Mouse (Mus musculus): Measurements from ENCODE around the gene Ggta1.
"Not testable (repeated sequence)": the region's sequence is repeated elsewhere in the genome, so short reads cannot be mapped to it uniquely, and the experiment has no call there.

Gene Ggta1

DNA sequence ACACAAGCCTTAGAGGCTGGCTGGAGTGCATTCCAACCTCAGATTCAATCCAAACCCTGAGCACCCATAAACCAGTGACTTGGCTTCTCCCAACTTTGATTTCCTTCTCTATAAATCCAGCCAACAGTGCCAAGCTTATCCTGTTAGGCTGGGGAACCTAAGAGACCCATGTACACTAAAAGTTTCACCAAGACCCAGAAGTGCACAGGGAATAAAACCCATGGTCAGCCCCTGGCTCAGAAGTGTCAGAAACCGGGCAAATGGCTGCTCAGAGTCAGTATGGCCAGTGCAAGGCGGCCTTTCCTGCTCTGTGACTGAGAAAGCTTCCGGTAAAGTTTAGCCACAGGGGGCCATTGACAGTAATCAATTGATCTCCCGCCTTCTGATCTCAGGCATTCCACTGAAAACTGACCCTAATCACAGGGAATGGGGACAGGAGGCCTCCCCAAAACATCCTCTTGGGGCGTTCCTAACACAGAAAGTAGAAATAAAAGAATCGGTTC is 2.6 kb downstream of the Ggta1 start:
- DNase-seq (ENCODE audit: low spot score): no peak

DNA sequence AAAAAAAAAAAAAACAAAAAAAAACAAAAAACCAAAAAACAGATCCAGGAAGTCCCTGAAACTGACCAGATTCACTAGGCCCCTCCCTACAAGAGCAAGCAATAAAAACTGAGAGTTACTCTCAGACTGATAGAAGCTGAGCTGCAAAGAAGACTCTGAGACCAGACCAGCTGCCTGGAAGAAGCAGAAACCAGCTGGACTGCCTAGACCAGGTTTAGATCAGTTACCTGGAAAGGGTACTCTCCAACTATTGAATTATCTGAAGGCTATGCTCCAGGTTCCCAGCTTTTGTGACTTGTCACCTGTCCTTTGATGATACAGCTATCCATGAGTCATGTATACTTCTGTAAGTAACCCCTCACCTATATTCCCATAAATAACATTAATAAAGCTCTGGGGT is 3.7 kb downstream of the Ggta1 start:
- no peak for DNase-seq (ENCODE audit: low spot score)

DNA sequence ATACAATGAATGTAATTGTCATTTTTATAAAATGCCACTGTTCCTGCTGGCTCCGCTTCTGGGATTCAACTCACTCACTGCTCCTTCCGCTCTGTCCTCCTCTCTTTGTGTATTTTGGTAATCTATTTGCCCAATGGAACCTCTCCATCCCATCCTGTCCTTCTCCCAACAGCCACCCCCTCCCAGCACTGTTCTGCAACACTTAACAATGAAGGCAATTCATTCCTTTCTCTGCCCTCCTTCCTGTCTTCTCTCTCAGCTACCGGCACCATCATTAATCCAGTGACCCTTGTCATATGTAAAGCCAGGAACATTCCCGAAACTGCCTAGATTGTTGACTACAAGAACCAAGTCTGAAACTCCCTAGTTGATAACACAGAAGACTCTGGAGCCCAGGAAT is 4.6 kb downstream of the Ggta1 start:
- no peak for DNase-seq (ENCODE audit: low spot score)

DNA sequence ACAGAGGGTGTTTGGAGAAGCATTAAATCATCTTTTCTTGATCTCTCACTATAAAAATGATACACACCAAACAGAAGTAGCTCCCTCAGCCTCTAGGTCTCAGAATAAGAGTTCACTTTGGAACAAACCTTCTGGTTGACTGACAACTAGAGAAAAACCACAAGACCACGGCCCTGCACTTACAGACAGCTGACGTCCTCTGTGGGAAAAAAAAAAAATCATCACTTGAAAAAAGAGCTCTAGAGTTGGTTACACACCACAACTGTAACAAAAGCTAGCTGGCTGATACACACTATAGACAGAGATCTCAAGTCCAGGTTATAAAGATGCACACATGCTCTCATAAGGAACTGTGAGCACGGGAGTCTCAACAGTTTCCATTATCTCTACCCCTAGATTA is 9.3 kb downstream of the Ggta1 start:
- peak; percentile 80 for DNase-seq (ENCODE audit: low spot score)

DNA sequence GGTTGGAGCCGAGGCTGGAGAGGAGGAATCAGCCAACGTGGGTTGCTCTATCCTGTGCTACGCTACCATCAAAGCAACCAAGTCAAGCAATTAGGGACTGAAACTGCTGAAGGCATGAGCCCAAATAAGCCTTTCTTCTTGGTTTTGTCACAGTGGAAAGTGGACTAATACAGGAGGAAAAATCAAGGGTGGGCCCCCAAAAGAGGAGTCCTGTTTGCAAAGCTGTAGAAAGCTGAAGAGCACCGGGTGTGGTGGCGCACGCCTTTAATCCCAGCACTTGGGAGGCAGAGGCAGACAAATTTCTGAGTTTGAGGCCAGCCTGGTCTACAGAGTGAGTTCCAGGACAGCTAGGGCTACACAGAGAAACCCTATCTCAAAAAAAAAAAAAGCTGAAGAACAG is 10.3 kb downstream of the Ggta1 start:
- DNase-seq (ENCODE audit: low spot score): not testable (repeated sequence)

DNA sequence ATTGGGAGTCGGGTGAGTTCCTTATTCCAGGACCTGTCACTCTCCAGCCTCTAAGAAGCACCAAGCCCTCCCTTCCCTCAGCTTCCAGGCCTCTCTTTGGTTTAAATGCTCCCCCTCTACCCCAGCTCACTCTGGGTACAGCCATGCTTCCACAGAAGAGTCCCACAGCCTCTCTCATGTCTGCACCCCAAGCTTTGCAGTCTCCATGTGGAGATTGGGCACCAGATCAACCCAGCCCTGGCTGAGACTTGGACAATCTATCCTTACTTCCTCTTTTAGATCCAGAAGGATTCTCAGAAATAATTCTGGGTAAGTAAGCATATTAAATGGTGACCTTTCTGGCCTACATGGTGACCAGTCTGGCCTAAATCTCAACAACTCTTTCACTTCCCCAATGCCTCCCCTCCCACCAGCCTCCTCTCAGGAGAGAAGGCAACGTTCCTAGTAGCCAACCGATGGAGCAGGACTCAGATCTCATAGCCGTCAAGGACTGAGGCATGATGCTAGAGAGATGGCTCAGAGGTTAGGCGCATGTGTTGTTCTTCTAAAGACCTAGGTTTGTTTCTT is 11.5 kb downstream of the Ggta1 start:
- DNase-seq (ENCODE audit: low spot score): no peak

DNA sequence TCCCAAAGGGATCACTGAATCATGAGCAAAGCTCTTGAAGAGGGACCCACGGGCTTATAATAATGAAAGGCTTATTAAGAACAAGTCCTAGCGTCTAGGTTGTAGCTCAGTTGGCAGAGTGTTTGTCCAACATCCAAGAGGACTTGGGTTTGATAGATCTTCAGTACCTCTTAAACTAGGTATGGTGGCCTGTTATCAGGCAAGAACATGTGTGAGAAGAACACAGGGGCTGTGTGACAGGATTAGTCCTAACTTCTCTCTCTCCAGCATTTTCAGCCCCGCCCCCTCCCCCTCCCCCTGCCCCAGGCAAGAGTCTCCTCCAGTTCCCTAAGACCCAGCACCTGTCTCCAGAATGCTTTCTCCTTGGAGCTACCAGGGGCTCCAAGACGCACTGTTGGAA is 12.2 kb downstream of the Ggta1 start:
- DNase-seq (ENCODE audit: low spot score): no peak

DNA sequence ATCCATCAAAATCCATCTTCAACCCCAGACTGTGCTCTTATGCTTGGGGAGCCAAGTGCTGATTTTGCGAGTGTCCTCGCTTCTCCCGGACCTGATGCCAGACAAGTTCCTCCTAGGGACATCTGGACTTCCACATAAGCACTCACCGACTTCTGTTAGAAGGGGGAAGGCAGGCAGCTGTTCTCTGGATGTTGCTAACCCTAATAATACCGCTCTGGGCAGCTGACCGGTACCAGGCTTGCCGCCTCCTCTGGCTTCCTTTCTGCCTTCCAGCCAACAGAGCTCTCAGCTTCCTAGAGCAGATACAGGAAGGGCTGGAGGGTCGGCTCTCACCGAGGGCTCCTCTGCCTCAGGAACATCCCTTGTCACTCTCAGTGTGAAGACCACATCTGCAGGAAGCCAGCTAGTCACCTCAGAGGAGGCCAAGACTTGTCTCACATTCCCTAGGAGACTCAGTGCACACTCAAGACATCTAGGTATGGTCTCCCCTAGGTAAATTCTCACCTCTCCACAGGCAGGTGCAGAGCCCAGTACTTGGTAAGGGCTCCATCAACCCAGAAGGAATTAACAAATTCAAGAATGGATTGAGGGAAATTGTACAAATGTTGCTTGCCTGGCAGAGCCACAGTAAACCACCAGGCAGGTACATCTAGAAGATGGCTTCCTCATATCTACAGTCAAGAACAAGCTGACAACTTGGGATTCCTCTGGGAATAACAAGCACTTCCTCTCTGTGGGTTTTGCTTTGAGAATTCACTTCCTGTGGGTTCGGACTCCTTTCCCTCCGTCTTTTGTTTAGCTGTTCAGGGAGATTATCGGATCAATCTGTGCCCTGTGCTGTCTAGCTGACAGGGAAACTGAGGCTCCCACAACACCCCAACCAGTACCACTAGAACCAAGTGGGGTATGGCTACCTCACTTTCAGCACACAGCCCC is 13.1 kb downstream of the Ggta1 start:
- DNase-seq (ENCODE audit: low spot score): no peak

DNA sequence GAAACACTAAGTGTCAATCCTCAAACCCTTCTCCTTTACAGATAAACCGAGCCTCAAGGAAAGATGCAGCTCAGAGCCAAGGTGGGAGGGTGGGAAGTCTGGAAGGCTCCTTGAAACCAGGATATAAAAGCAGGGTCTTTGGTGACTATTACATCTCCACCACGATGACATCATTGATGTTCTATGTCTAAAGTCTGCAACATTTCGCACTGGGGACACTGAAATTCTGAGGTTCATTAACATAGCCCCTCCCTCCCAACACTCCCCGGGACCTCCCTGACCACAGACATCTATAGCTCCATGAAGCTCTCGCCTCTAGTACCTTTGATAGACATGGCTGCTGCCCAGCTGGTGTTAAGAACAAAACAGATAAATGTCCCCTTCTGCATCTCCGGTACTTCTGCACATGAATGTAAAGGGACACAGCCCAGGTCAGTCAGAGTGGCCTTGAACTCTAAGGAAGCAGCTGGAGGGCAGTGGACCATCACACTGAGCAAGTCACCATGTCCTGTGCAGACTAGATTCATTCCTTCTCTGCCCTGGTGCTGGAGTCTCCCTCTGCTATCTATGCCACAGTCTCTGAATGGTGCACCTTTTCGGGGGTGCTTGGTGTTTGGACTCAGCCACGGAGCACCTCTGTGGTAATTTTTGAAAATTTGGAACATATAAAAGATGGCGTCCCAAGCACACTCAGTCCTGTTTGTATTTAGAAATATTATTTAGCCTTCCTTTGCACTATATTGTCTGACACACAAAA is 13.9 kb downstream of the Ggta1 start:
- DNase-seq (ENCODE audit: low spot score): no peak

DNA sequence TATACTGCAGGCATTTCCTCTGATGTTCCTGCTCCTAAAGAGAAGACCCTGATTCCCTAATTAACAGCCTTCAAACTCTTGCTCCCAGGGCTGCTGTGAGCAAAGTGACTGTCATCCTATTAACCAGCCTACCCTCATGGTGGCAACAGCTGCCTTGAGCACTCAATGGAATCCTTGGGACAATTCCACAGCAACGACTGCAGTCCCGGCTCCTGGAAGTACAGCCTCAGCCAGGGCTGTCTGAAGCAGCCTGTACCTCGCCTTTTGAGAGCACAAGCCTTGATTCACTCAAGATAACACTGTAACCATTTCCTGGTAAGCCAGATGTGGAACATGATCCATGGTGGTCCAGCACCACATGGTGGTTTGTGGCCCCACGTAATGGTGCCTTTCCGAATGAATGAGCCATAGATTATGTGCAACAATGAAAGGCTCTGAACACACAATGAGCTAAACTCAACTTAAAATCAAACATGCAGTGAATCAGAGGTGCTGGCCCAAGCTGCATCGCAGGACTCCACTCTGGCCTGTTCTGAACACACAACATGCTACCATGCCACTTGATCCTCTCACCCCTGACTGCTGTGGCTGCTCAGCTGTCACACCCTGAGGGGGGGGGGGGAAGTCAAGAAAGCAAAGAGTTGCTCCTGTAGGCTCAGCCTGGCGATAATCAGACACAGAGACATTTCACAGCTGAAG is 14.7 kb downstream of the Ggta1 start:
- no peak for DNase-seq (ENCODE audit: low spot score)

DNA sequence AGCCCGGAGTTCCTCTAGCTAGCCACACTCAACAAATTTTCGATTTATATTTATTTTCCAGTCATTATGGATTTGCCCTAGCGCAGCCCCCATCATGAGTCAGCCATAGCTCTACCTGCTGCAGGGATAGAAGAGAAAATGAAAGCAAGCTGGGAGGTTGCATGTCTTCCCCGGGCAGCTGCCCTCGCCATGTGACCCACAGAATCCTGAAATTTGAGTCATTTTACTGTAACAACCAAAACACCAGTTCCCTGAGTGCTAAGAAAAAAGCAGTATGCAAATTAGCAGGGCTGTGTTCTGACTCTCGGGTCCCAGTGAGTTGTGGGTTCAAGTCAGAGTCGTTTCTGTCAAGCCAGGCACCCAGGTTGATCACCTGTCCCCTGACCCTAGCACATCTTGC is 15.6 kb downstream of the Ggta1 start:
- DNase-seq (ENCODE audit: low spot score): no peak

DNA sequence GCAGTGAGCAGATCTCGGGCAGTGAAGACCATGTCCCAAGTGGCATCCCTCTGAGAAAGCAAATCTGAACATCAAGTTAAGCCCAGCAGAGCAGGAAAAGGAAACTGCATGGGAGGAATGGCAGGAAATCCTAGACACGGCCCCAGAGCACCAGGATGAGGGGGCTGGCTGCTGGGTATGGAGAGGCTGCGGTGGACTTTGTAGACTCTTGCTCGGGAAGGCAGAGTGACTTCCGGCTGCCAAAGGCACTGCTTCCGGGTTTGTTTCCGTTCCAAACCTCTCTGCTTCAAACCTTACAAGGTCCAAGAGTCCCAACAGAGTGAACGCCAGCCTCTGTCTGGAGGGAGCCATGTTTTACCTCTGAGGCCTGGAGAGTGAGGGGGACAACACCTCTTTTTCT is 16.2 kb downstream of the Ggta1 start:
- peak; percentile 55 for DNase-seq (ENCODE audit: low spot score)

DNA sequence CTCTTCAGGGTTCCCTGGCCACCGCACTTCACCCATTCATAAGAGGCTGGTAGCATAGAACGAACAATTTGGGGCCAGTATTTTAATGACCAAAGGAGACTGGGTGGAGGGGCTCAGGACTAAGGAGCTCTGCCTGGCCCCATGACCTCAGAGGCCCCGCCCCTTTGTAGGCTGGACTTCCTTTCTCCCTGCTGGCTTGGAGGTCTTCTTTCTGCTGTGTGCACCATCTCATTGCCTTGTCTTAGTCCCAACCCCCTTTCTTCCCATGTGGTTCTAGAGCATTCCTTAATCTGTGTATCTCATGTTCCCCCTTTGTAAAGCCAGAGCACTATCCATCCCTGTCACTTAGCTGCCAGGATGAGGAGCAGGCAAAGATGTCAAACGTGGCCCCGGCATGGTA is 16.7 kb downstream of the Ggta1 start:
- no peak for DNase-seq (ENCODE audit: low spot score)

DNA sequence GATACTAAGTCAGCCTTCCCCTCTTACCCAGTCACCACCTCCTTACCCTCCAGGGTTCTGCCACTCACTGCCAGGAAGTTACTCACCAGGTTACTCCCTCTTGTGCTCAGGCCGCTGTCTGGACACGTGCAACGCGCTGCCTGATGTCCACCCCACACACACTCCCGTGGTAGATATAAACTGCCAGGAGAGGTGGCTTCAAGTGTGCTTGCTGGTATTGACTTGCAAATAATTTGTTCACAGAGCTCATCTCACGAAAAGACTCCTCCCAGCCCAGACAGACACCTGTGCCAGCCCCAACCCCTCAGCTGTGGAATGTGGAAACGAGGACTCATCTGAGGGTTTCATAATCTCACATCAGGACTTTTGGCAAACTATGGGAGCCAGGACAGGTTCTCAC is 17.4 kb downstream of the Ggta1 start:
- DNase-seq (ENCODE audit: low spot score): no peak

DNA sequence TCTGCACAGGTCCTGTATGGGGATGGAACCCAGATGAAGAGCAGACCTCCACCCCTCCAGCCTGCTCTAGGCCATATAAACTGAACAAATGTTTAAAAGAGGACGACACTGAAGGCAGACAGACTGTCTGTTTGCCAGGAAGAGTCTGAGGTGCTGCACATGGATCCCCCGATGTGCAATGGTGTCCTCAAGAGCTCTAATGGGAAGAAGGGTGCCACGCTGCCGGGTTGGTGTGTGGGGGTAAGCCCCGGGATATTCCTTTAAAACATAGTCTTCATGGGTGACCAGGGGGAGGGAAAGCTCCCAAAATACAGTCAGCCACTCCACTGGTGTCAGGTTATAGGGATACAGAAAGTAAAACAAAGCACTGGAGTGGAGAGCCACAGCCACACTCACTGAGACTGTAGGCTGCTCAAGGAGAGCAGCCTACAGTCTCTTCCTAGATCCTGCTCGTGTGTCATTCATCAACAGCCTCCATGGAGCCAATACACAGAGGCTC is 18.2 kb downstream of the Ggta1 start:
- no peak for DNase-seq (ENCODE audit: low spot score)

DNA sequence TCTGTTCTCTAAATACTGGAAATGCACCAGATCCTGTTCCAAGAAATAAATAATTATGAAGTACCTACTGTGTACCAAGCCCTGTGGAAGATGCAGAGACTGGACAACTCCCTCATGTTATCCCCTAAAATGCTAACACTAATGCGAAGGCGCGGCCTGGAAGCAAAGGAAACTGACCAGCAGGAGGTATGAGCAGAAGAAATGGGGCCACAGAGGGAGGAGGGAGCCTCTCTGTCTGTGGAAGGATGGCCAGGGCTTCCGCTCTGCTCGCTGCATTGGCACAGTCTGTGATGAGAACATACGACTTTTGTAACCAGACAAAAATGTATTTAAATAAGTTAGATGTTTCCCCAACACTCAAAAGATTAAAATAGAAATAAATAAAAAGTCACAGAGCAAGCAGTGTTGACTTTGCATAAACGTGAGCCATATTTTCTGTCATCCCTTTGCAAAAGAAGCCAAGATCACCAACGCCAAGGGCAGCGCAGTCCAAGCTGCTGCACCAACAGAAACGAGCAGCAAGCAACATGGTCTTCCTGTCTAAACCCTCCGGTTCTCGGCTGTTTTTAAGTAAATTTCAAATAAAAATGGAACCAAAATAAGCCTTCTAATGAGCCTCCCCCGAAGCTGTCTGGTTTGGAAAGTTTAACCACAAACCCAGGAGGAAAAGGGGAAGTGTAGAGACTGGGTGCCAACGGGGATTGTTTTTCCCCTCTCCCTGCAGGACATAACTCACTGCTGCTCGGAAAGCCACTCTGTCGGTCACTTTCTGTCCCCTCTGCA is 18.9 kb downstream of the Ggta1 start:
- no peak for DNase-seq (ENCODE audit: low spot score)

DNA sequence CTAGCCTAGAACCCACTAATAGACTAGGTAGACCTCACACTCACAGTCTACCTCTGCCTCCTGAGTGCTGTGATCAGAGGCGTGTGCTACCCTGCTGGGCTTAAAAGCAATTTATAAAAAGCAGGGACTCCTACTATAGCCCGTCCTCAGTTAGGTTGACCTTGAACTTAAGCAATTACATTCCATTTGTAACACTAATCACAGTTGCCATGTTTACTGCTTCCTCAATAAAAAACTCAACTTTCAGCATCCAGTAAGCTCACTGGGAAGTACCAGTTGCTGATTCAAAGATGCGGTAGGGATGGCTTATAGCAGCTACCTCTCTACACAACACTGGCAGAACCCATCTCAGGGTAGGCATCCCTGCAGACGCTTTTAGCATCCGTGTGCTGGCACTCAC is 19.7 kb downstream of the Ggta1 start:
- no peak for DNase-seq (ENCODE audit: low spot score)

DNA sequence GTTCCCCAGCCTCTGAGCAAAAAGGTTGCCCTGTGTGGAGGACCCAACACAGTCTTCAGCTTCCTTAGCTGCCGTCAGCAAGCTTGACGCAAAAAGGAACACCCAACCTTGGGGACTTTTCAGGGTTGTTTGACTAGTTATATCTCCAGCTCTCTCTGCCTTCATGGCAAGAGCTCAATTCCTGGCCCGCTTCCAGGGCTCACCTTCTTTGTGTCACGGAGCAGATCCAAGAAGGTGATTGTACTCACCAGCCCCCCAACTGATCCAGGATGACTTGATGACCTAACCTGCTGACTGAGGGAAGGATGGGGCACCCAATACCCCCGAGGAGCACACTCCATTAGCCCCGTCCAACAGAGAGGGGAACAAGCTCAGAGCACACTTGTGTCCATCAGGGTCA is 21.0 kb downstream of the Ggta1 start:
- no peak for DNase-seq (ENCODE audit: low spot score)

DNA sequence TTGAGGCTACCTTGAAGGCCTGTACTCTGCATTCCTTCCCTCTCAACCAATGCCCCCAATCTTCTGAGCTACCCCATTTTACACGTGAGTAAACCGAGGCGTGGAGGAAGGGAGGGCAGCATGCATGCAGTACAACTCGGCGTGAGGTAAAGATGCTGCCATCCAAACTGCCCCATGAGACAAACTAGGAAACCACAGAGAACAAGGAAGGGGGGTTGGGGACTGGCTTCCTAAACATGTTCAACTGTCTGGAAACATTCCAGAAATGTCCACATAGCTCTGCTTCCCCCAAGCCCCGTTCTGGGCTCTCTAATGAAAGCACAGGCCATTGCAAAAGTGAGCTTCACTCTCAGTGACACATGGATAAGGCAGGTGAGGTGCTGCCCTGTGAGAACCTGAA is 21.6 kb downstream of the Ggta1 start:
- no peak for DNase-seq (ENCODE audit: low spot score)

DNA sequence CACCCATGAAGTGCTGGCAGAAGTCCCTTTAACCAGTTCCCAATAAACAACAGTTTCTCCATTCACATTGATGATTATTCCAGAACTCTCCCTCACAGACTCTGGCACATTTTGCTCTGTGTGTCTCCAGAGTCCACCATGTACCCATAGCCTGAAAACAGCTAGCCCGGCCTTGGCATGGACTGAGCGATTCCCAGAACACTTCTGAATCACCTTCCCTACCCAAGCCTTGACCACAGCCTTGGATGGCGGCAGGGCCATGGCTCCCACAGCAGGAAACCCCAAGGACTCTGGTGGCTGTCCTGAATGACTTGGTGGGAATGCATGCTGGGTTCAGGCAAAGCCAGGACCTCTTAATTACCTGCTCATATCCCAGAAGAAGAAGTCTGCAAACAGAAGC is 22.6 kb downstream of the Ggta1 start:
- no peak for DNase-seq (ENCODE audit: low spot score)

DNA sequence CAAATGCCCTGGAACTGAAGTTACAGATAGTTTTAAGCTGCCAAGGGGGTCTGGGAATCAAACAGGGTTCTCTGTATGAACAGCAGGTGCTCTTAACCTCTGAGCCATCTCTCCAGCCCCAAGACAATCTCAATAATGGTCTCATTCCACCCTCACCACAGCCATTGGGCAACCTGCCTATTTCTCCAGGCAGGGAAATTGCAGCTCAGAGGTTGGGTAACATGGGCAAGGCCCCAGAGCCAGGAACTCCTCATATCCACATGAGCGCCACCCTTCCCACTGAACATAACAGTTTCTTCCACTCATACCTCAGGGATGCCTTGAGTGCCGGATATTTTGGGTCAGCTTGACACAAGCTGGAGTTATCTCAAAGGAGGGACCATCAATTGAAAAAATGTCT is 25.2 kb downstream of the Ggta1 start:
- no peak for DNase-seq (ENCODE audit: low spot score)
